ENCODE assay signal across 9 mouse cellular contexts in genomic region chr7:96390894-96391293, GRCm38 (mm10).
"Had no signal": no experiment of that assay in that cellular context is flagged by ENCODE, and none has a peak within 500 bp of the region (broad histone marks: within the 10 kb centered on the region; RNA-seq: fewer than 3 reads in every experiment).

No protein-coding gene starts in this region.

- H3K27me3 ChIP-seq: limb, embryonic 12.5 days; midbrain, embryonic 13.5 days; neural tube, embryonic 12.5 days had no signal

- H3K27ac ChIP-seq: left cerebral cortex, adult 2 months; liver, embryonic 14.5 days; midbrain, embryonic 13.5 days; neural tube, embryonic 12.5 days; stomach, postnatal 0 days had no signal

- DNase-seq: kidney, postnatal 25 days; lung, adult 18-20 months; thymus, postnatal 14 days had no signal

- H3K9me3 ChIP-seq: limb, embryonic 12.5 days; midbrain, embryonic 13.5 days; neural tube, embryonic 12.5 days had no signal

- H3K4me3 ChIP-seq: left cerebral cortex, adult 2 months; limb, embryonic 12.5 days; midbrain, embryonic 13.5 days; neural tube, embryonic 12.5 days had no signal

- H3K36me3 ChIP-seq: limb, embryonic 12.5 days; midbrain, embryonic 13.5 days; neural tube, embryonic 12.5 days had no signal
